Mouse (Mus musculus): ENCODE data around the gene Slc29a3.

DNA sequence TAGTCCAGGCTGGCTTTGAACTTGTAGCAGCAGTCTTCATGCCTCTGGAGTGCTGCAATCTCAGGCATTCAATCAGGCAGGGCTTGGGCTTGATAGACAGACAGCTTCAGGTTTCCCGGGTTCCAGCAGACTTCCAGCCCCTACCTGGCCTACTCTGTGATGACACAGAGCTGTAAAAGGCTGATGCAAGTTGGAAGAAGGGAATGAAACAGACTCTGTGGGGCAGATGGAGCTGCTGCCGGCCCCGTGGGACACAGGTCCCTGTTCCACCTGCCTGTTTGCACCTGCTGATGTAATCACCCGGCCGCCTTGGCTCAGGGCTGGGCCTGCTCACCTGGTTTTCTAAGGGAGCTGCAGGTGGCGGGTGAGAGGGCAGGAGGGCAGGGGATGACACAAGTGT is 38.3 kb upstream of the Slc29a3 start:
- TF ChIP-seq POLR2A (IDR thresholded peaks at IDR 0.05; ENCODE audit: borderline replicate concordance, insufficient read depth, low read length) (no peak), CTCF (IDR thresholded peaks at IDR 0.05; ENCODE audit: borderline replicate concordance, insufficient read depth, low read depth, low read length) (no peak)
